Mouse (Mus musculus) small intestine, adult 2 months (tissue): ENCODE data around the gene Nsg1.

Source experiments
- CTCF ChIP-seq: fragments of 200-500 bp; IDR thresholded peaks from 2 replicates; pipeline ENCODE4 v1.5.1; 2012; ENCODE audit warnings: low read depth, mild to moderate bottlenecking, control low read depth, inconsistent platforms, low read length, moderate library complexity, mixed read lengths; ENCODE audit not compliant: insufficient replicate concordance, insufficient read length; ENCODE audit errors: extremely low read depth
- POLR2A ChIP-seq: fragments of 200-500 bp; IDR thresholded peaks from 2 replicates; pipeline ENCODE4 v1.6.1; 2012; ENCODE audit warnings: low read depth, mild to moderate bottlenecking, control low read depth, inconsistent platforms, low read length, moderate library complexity

DNA sequence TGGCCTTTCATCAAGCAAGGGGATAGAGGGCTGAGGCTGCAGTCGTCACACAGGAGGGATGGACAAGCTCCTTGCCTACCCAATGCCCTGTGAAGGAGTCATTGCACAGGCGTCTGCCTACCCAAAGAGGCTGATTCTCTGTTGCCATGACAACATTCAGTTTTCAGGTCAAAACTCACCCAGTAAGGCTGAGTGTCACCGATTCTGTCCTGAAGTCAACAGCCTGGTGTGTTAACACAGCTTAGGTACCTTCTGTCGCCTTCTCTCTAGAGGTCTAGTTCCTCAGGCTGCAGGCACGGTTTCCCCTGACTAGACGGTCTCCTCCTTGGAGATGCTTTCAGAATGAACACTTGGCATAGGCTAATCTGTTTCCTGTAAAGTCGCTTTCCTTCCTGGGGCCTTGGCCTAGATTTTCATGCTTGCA, 45.6 kb upstream of the Nsg1 start:
- TF ChIP-seq CTCF (no peak), POLR2A (no peak)
